In genomic region chrX:93831561-93832336, GRCm38 (mm10) we compare ENCODE assay signal across 7 mouse cellular contexts. TPM values are rescaled to one million over a fixed set of nuclear protein-coding genes. Genes with fewer than 3 reads are reported as not detected.
DNase-seq lines count a peak whose midpoint lies in the region; ATAC-seq and TF ChIP-seq lines count a peak whose summit lies in the region.

Pdk3 (minus strand) TSS chrX:93832201.

- H3K4me3 ChIP-seq in embryonic facial prominence, embryonic 12.5 days = peak within 1 kb of the TSS; percentile 51
- H3K4me3 ChIP-seq in kidney, adult 2 months (ENCODE audit: insufficient read depth, low read depth, low read length) = peak within 1 kb of the TSS; percentile 91
- peak within 1 kb of the TSS; percentile 55 for H3K4me3 ChIP-seq in limb, embryonic 12.5 days (replicated peaks)
- H3K4me3 ChIP-seq in midbrain, embryonic 15.5 days = peak within 1 kb of the TSS; percentile 65
- H3K4me3 ChIP-seq in spleen, adult 2 months (ENCODE audit: extremely low read depth, insufficient read depth, insufficient read length) = peak within 1 kb of the TSS; percentile 67

- DNase-seq in adrenal gland, postnatal 25 days = peak; percentile 73
- DNase-seq in heart, adult 11 months = peak; percentile 98
- peak; percentile 86 for DNase-seq in kidney, adult 2 months
- DNase-seq in spleen, adult 2 months (ENCODE audit: low read depth in 1 of 2, low spot score in 2 of 2) = peak; percentile 50 to 71

- H3K27me3 ChIP-seq in embryonic facial prominence, embryonic 12.5 days = 0 out of 2 replicates have a peak, but pooled peaks cover 4% of the 10 kb centered on the region
- H3K27me3 ChIP-seq in kidney, adult 2 months (replicated peaks; ENCODE audit: control insufficient read depth, insufficient read depth, low read length) = no peaks in the 10 kb centered on the region
- H3K27me3 ChIP-seq in limb, embryonic 12.5 days = no peaks in the 10 kb centered on the region
- no peaks in the 10 kb centered on the region for H3K27me3 ChIP-seq in midbrain, embryonic 15.5 days (replicated peaks)
- no peaks in the 10 kb centered on the region for H3K27me3 ChIP-seq in spleen, adult 2 months (ENCODE audit: control insufficient read depth, insufficient read depth, low read length)

- no peak for TF ChIP-seq CTCF in kidney, adult 2 months (conservative IDR thresholded peaks at IDR 0.05; ENCODE audit: insufficient read depth, insufficient read length, low read depth, low read length)
- no peak for TF ChIP-seq CTCF in spleen, adult 2 months (IDR thresholded peaks at IDR 0.05; ENCODE audit: extremely low read depth, insufficient read depth, insufficient read length, insufficient replicate concordance)

- peak within 1 kb of the TSS; percentile 55 for H3K9ac ChIP-seq in embryonic facial prominence, embryonic 12.5 days
- H3K9ac ChIP-seq in limb, embryonic 12.5 days (replicated peaks) = peak within 1 kb of the TSS; percentile 72
- peak within 1 kb of the TSS; percentile 55 for H3K9ac ChIP-seq in midbrain, embryonic 15.5 days

- no peaks in the 10 kb centered on the region for H3K36me3 ChIP-seq in embryonic facial prominence, embryonic 12.5 days
- H3K36me3 ChIP-seq in kidney, adult 2 months (ENCODE audit: control insufficient read depth, insufficient read depth, low read length) = no peaks in the 10 kb centered on the region
- no peaks in the 10 kb centered on the region for H3K36me3 ChIP-seq in limb, embryonic 12.5 days
- H3K36me3 ChIP-seq in midbrain, embryonic 15.5 days (replicated peaks) = no peaks in the 10 kb centered on the region
- no peaks in the 10 kb centered on the region for H3K36me3 ChIP-seq in spleen, adult 2 months (ENCODE audit: control insufficient read depth, insufficient read depth, low read length)

- WGBS in embryonic facial prominence, embryonic 12.5 days = 23% methylated on average over 68 of the region's 68 CpGs
- WGBS in kidney, adult 2 months = under 1% methylated on average over 67 of the region's 68 CpGs
- 21% methylated on average over 68 of the region's 68 CpGs for WGBS in limb, embryonic 12.5 days
- WGBS in midbrain, embryonic 15.5 days = 17% methylated on average over 62 of the region's 68 CpGs
- WGBS in spleen, adult 2 months = 32% methylated on average over 64 of the region's 68 CpGs

- TF ChIP-seq POLR2A in kidney, adult 2 months (IDR thresholded peaks at IDR 0.05; ENCODE audit: low read depth, low read length) = no peak
- no peak for TF ChIP-seq POLR2A in spleen, adult 2 months (IDR thresholded peaks at IDR 0.05; ENCODE audit: low read depth, low read length)

- H3K4me1 ChIP-seq in embryonic facial prominence, embryonic 12.5 days = 0 out of 2 replicates have a peak, but pooled peaks cover 5% of the 10 kb centered on the region
- H3K4me1 ChIP-seq in kidney, adult 2 months (ENCODE audit: control insufficient read depth, insufficient read depth, low read length) = peaks cover 3% of the 10 kb centered on the region; the same call in 1 of the 2 replicates
- H3K4me1 ChIP-seq in limb, embryonic 12.5 days (replicated peaks) = no peaks in the 10 kb centered on the region; the same call in 1 of the 2 replicates
- no peaks in the 10 kb centered on the region; the same call in 1 of the 2 replicates for H3K4me1 ChIP-seq in midbrain, embryonic 15.5 days
- H3K4me1 ChIP-seq in spleen, adult 2 months (ENCODE audit: control insufficient read depth, insufficient read depth, insufficient read length) = no peaks in the 10 kb centered on the region; the same call in 1 of the 2 replicates

- H3K9me3 ChIP-seq in embryonic facial prominence, embryonic 12.5 days = no peaks in the 10 kb centered on the region
- no peaks in the 10 kb centered on the region for H3K9me3 ChIP-seq in limb, embryonic 12.5 days
- H3K9me3 ChIP-seq in midbrain, embryonic 15.5 days = no peaks in the 10 kb centered on the region

- peak within 1 kb of the TSS; percentile 46 for H3K4me2 ChIP-seq in embryonic facial prominence, embryonic 12.5 days (replicated peaks)
- H3K4me2 ChIP-seq in limb, embryonic 12.5 days = peak within 1 kb of the TSS; percentile 54
- peak within 1 kb of the TSS; percentile 68 for H3K4me2 ChIP-seq in midbrain, embryonic 15.5 days

- ATAC-seq in embryonic facial prominence, embryonic 12.5 days (ENCODE audit: insufficient number of reproducible peaks, insufficient read depth, low FRiP score, low TSS enrichment) = peak; percentile 97
- peak; percentile 96 for ATAC-seq in limb, embryonic 12.5 days (ENCODE audit: insufficient number of reproducible peaks, insufficient read depth, low FRiP score, low TSS enrichment, low read depth)
- peak; percentile 99 for ATAC-seq in midbrain, embryonic 15.5 days (replicated peaks)

- peak within 1 kb of the TSS; percentile 91 for H3K27ac ChIP-seq in embryonic facial prominence, embryonic 12.5 days
- H3K27ac ChIP-seq in kidney, adult 2 months (ENCODE audit: insufficient read depth, low read depth, low read length) = peak within 1 kb of the TSS; percentile 64
- H3K27ac ChIP-seq in limb, embryonic 12.5 days = peak within 1 kb of the TSS; percentile 95
- H3K27ac ChIP-seq in midbrain, embryonic 15.5 days = peak within 1 kb of the TSS; percentile 78
- peak within 1 kb of the TSS; percentile 74 for H3K27ac ChIP-seq in spleen, adult 2 months (ENCODE audit: insufficient read depth, low read length)

RNA-seq across cellular contexts. Expression of gene Pdk3, which starts in this region (rescaled TPM):
- 13.6 and 14.6 TPM in 2 replicates for total RNA-seq in adrenal gland, postnatal 25 days (2021)
- 61.5 and 64.2 TPM in 2 replicates for polyA plus RNA-seq in embryonic facial prominence, embryonic 12.5 days (2016; fragmentation: Nextera tagmentation; extraction: Ambion mirVana)
- 25.1 and 25.2 TPM in 2 replicates for polyA plus RNA-seq in kidney, adult 2 months (2012; rRNA removed)
- 73.0 and 77.2 TPM in 2 replicates for polyA plus RNA-seq in limb, embryonic 12.5 days (2016; fragmentation: Nextera tagmentation; extraction: Ambion mirVana)
- 19.8 and 21.6 TPM in 2 replicates for polyA plus RNA-seq in midbrain, embryonic 15.5 days (2015; fragmentation: Nextera tagmentation; extraction: Ambion mirVana)
- polyA plus RNA-seq in spleen, adult 2 months (2012; rRNA removed) = 7.3 and 10.4 TPM in 2 replicates

Comparison
In these comparisons a context has a peak if more than half of its experiments do, and no peak if none do; other contexts are left out.
1. Peak in every context shown above with its lines: DNase-seq, ATAC-seq, H3K4me3 ChIP-seq and H3K27ac ChIP-seq.